Comparison of ENCODE assay signal across 8 mouse cellular contexts in genomic region chr9:118678020-118678750, GRCm38 (mm10).
DNase-seq lines count a peak whose midpoint lies in the region; ATAC-seq and TF ChIP-seq lines count a peak whose summit lies in the region.

No protein-coding gene starts in this region.

- peak; percentile 39 for DNase-seq in kidney, postnatal 10 days
- no peak for DNase-seq in kidney, adult 18-20 months
- DNase-seq in splenic B cell, adult 2 months (ENCODE audit: low read depth, low spot score) = peak; percentile 33
- no peak for DNase-seq in left cerebral cortex, adult 18-20 months (ENCODE audit: low spot score in 2 of 2)
- no peak for DNase-seq in cerebellum, adult 18-20 months
- DNase-seq in gastrocnemius, postnatal 4 days (ENCODE audit: low spot score in 2 of 2) = no peak

- H3K4me1 ChIP-seq in bone marrow, adult 2 months (ENCODE audit: control insufficient read depth, insufficient read depth, low read length) = peaks cover 10% of the 10 kb centered on the region
- peaks cover 6% of the 10 kb centered on the region for H3K4me1 ChIP-seq in hindbrain, embryonic 16.5 days (ENCODE audit: control insufficient read depth, insufficient read depth, low read depth, low read length)

- H3K9ac ChIP-seq in hindbrain, embryonic 16.5 days (ENCODE audit: low read depth, low read length) = no peak overlapping the region

- H3K4me2 ChIP-seq in hindbrain, embryonic 16.5 days (ENCODE audit: low read length) = no peak overlapping the region

- no peaks in the 10 kb centered on the region for H3K36me3 ChIP-seq in hindbrain, embryonic 16.5 days (ENCODE audit: control insufficient read depth, insufficient read depth, low read length)
- H3K36me3 ChIP-seq in splenic B cell, adult 2 months (ENCODE audit: control insufficient read depth, insufficient read depth, low read length, poor library complexity, severe bottlenecking) = no peaks in the 10 kb centered on the region

- H3K9me3 ChIP-seq in hindbrain, embryonic 16.5 days (ENCODE audit: control insufficient read depth, low read length) = no peaks in the 10 kb centered on the region

- H3K4me3 ChIP-seq in bone marrow, adult 2 months (replicated peaks; ENCODE audit: control insufficient read depth, low read depth, low read length) = no peak overlapping the region
- H3K4me3 ChIP-seq in hindbrain, embryonic 16.5 days (ENCODE audit: low read length) = no peak overlapping the region

- 51% methylated on average over 15 of the region's 15 CpGs for WGBS in bone marrow, adult 2 months
- 62% methylated on average over 15 of the region's 15 CpGs for WGBS in hindbrain, embryonic 16.5 days

- TF ChIP-seq CTCF in bone marrow, adult 2 months (IDR thresholded peaks at IDR 0.05; ENCODE audit: control insufficient read depth, insufficient read depth, low read length) = no peak

- H3K27me3 ChIP-seq in hindbrain, embryonic 16.5 days (replicated peaks; ENCODE audit: control insufficient read depth, insufficient read depth, low read length) = no peaks in the 10 kb centered on the region
- H3K27me3 ChIP-seq in splenic B cell, adult 2 months (ENCODE audit: control insufficient read depth, insufficient read depth, low read length, poor library complexity, severe bottlenecking) = no peaks in the 10 kb centered on the region

- peak overlapping the region; percentile 17; the same call in 1 of the 2 replicates for H3K27ac ChIP-seq in bone marrow, adult 2 months (ENCODE audit: control insufficient read depth, insufficient read depth, low read depth, low read length, poor library complexity)
- H3K27ac ChIP-seq in hindbrain, embryonic 16.5 days (ENCODE audit: low read depth, low read length) = no peak overlapping the region

- TF ChIP-seq POLR2A in bone marrow, adult 2 months (IDR thresholded peaks at IDR 0.05; ENCODE audit: borderline replicate concordance, control insufficient read depth, low read depth, low read length) = no peak

- 0 out of 2 replicates have a peak, but pooled peaks have one; percentile 34 for ATAC-seq in hindbrain, embryonic 16.5 days

Comparison
In these comparisons a context has a peak if more than half of its experiments do, and no peak if none do; other contexts are left out.
1. DNase-seq: peak in kidney, postnatal 10 days (single experiment) and splenic B cell, adult 2 months (single experiment); none in kidney, adult 18-20 months (single experiment), left cerebral cortex, adult 18-20 months (0 of 2), cerebellum, adult 18-20 months (0 of 2) and gastrocnemius, postnatal 4 days (0 of 2).